Mouse (Mus musculus) lung, adult 2 months (tissue): ENCODE measurements around the gene Garnl3.

Experiments
- CTCF ChIP-seq: fragments of 200-500 bp; IDR thresholded peaks from 2 replicates; pipeline ENCODE4 v1.5.1; 2011; ENCODE audit warnings: mild to moderate bottlenecking, low read length, control low read depth; ENCODE audit not compliant: insufficient read depth
- POLR2A ChIP-seq: fragments of 200-500 bp; IDR thresholded peaks from 2 replicates; pipeline ENCODE4 v1.6.1; 2011; ENCODE audit warnings: low read depth, mild to moderate bottlenecking, control low read depth, low read length, borderline replicate concordance; ENCODE audit errors: extremely low read depth

DNA sequence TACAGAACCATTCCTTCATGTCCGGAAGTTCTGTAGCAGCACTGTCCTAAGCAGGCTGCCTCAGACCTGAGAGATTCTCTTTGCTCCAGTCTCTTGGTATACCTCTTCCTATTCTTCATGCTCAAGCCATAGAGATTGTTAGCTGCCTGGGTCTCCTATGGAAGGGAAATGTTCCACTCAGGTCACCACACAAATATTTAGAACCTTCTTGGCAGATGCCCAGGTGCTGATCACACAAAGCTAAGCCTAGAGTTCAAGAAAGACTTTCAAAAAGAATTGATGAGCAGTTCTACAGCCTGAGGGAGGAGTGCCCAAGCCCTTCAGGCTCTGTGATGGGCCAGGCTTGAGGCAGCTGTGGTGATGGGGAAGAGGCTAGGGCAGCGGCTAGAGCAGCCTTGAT lies 2.4 kb downstream of the Garnl3 start:
- TF ChIP-seq CTCF (no peak), POLR2A (no peak)
